Mouse (Mus musculus) hindbrain, embryonic 14.5 days (tissue): ENCODE data around the gene Lysmd4. TPM values are rescaled to one million over a fixed set of nuclear protein-coding genes. Genes with fewer than 3 reads are reported as not detected.

Experiments
- ATAC-seq: fragments of 200-750 bp; cut with Nextera tagmentation; 2 replicates; pipeline ENCODE4 v1.8.0; 2017; ENCODE audit warnings: moderate number of reproducible peaks, mild to moderate bottlenecking, moderate TSS enrichment, moderate library complexity; ENCODE audit not compliant: low FRiP score
- DNase-seq: peaks from one replicate; pipeline ENCODE4 v3.0.0-alpha.2; 2015; ENCODE audit warnings: low spot score
- H3K27ac ChIP-seq: fragments of 300-500 bp; sonication (generic); 2 replicates; pipeline ENCODE4 v1.5.1; 2014; ENCODE audit warnings: mild to moderate bottlenecking, moderate library complexity
- H3K27me3 ChIP-seq: fragments of 300-500 bp; sonication (generic); 2 replicates; pipeline ENCODE4 v1.6.1; 2014; ENCODE audit warnings: mild to moderate bottlenecking, low read length, mixed read lengths; ENCODE audit not compliant: control insufficient read depth, insufficient read depth
- H3K36me3 ChIP-seq: fragments of 300-500 bp; sonication (generic); replicated peaks from 2 replicates; pipeline ENCODE4 v1.6.1; 2014; ENCODE audit not compliant: control insufficient read depth, insufficient read depth
- H3K4me1 ChIP-seq: fragments of 300-500 bp; sonication (generic); replicated peaks from 2 replicates; pipeline ENCODE4 v1.6.1; 2014; ENCODE audit warnings: antibody characterized with exemption, low read length, mixed read lengths; ENCODE audit not compliant: control insufficient read depth, insufficient read depth
- H3K4me2 ChIP-seq: fragments of 300-500 bp; sonication (generic); replicated peaks from 2 replicates; pipeline ENCODE4 v1.6.1; 2014; ENCODE audit warnings: mild to moderate bottlenecking, moderate library complexity
- H3K4me3 ChIP-seq: fragments of 300-500 bp; sonication (generic); replicated peaks from 2 replicates; pipeline ENCODE4 v1.5.1; 2014; ENCODE audit warnings: mild to moderate bottlenecking, low read length
- H3K9ac ChIP-seq: fragments of 300-500 bp; sonication (generic); 2 replicates; pipeline ENCODE4 v1.6.1; 2014
- H3K9me3 ChIP-seq: fragments of 300-500 bp; sonication (generic); 2 replicates; pipeline ENCODE4 v1.6.1; 2016; ENCODE audit warnings: low read length; ENCODE audit not compliant: control insufficient read depth
- WGBS: fragments of 180-500 bp; shearing (Covaris S2); extraction: QIAGEN DNeasy Blood & Tissue Kit; methylation state at CpG from one replicate; pipeline ENCODE4 v1.1.7; 2014; 5-methylcytosine and 5-hydroxymethylcytosine counted together
- polyA plus RNA-seq: library from polyadenylated mRNA; unstranded; fragments of >200 nt; fragmentation: Nextera tagmentation; extraction: Ambion mirVana; gene quantifications from 2 replicates; pipeline ENCODE4 v1.2.1, GENCODE M21; 2014

Gene Lysmd4
- polyA plus RNA-seq, 1 experiment from 2014 or later, result 29.8 TPM

GRCm38 (mm10) chr7:67210004-67210833, 12.1 kb upstream of the Lysmd4 start:
- H3K9ac ChIP-seq, result no peak overlapping the region
- H3K27me3 ChIP-seq, result no peaks in the 10 kb centered on the region
- H3K4me2 ChIP-seq, result no peak overlapping the region
- no peaks in the 10 kb centered on the region for H3K36me3 ChIP-seq
- H3K4me1 ChIP-seq, result no peaks in the 10 kb centered on the region
- H3K9me3 ChIP-seq, result no peaks in the 10 kb centered on the region
- 68% methylated on average over 6 of the region's 6 CpGs for WGBS
- no peak overlapping the region for H3K27ac ChIP-seq
- ATAC-seq (no peak), DNase-seq (no peak)
- H3K4me3 ChIP-seq, result no peak overlapping the region

GRCm38 (mm10) chr7:67211341-67211740, 11.0 kb upstream of the Lysmd4 start:
- DNase-seq, result no peak
- WGBS, result 22% methylated on average over 6 of the region's 6 CpGs
- no peak for ATAC-seq
- Histone ChIP-seq H3K27me3 (no peaks in the 10 kb centered on the region), H3K4me3 (no peak overlapping the region), H3K4me2 (no peak overlapping the region), H3K9me3 (no peaks in the 10 kb centered on the region), H3K4me1 (no peaks in the 10 kb centered on the region), H3K9ac (no peak overlapping the region), H3K27ac (no peak overlapping the region), H3K36me3 (no peaks in the 10 kb centered on the region)

GRCm38 (mm10) chr7:67211971-67212370, 10.4 kb upstream of the Lysmd4 start:
- no peaks in the 10 kb centered on the region for H3K36me3 ChIP-seq
- H3K4me3 ChIP-seq, result no peak overlapping the region
- no peak overlapping the region for H3K27ac ChIP-seq
- H3K27me3 ChIP-seq, result no peaks in the 10 kb centered on the region
- 34% methylated on average over 4 of the region's 4 CpGs for WGBS
- no peak overlapping the region for H3K9ac ChIP-seq
- H3K4me2 ChIP-seq, result no peak overlapping the region
- no peaks in the 10 kb centered on the region for H3K9me3 ChIP-seq
- ATAC-seq (no peak), DNase-seq (no peak)
- H3K4me1 ChIP-seq, result no peaks in the 10 kb centered on the region

- Histone ChIP-seq H3K9ac (no peak overlapping the region), H3K4me3 (no peak overlapping the region), H3K27ac (no peak overlapping the region), H3K36me3 (no peaks in the 10 kb centered on the region), H3K27me3 (no peaks in the 10 kb centered on the region), H3K9me3 (no peaks in the 10 kb centered on the region), H3K4me2 (no peak overlapping the region), H3K4me1 (no peaks in the 10 kb centered on the region)
- DNase-seq (no peak), ATAC-seq (no peak)
- WGBS, result 93% methylated on average over 1 of the region's 1 CpGs
Observed at GRCm38 (mm10) chr7:67213589-67213988, 8.8 kb upstream of the Lysmd4 start.

GRCm38 (mm10) chr7:67216351-67216750, 6.0 kb upstream of the Lysmd4 start:
- no peaks in the 10 kb centered on the region for H3K27me3 ChIP-seq
- no peak overlapping the region for H3K9ac ChIP-seq
- H3K27ac ChIP-seq, result no peak overlapping the region
- DNase-seq, result no peak
- 89% methylated on average over 6 of the region's 6 CpGs for WGBS
- no peak overlapping the region for H3K4me3 ChIP-seq
- no peaks in the 10 kb centered on the region for H3K9me3 ChIP-seq
- H3K4me2 ChIP-seq, result no peak overlapping the region
- H3K36me3 ChIP-seq, result no peaks in the 10 kb centered on the region
- no peak for ATAC-seq
- H3K4me1 ChIP-seq, result no peaks in the 10 kb centered on the region

GRCm38 (mm10) chr7:67217025-67217424, 5.3 kb upstream of the Lysmd4 start:
- H3K9ac ChIP-seq, result no peak overlapping the region
- no peak overlapping the region for H3K4me2 ChIP-seq
- no peak overlapping the region for H3K4me3 ChIP-seq
- H3K36me3 ChIP-seq, result no peaks in the 10 kb centered on the region
- no peak overlapping the region for H3K27ac ChIP-seq
- no peak for DNase-seq
- no peaks in the 10 kb centered on the region for H3K27me3 ChIP-seq
- H3K4me1 ChIP-seq, result peaks cover 6% of the 10 kb centered on the region
- no peaks in the 10 kb centered on the region for H3K9me3 ChIP-seq
- 80% methylated on average over 3 of the region's 3 CpGs for WGBS
- ATAC-seq, result no peak; the same call in 1 of the 2 replicates

GRCm38 (mm10) chr7:67225943-67226625, 3.7 kb downstream of the Lysmd4 start:
- H3K4me3 ChIP-seq, result no peak overlapping the region
- H3K4me1 ChIP-seq, result peaks cover 25% of the 10 kb centered on the region
- H3K9me3 ChIP-seq, result no peaks in the 10 kb centered on the region
- 90% methylated on average over 15 of the region's 15 CpGs for WGBS
- H3K4me2 ChIP-seq, result no peak overlapping the region
- H3K27ac ChIP-seq, result no peak overlapping the region
- DNase-seq (no peak), ATAC-seq (no peak)
- peaks cover 31% of the 10 kb centered on the region for H3K36me3 ChIP-seq
- H3K9ac ChIP-seq, result no peak overlapping the region
- no peaks in the 10 kb centered on the region for H3K27me3 ChIP-seq

GRCm38 (mm10) chr7:67227538-67227937, 5.2 kb downstream of the Lysmd4 start:
- Histone ChIP-seq H3K4me2 (no peak overlapping the region), H3K9me3 (no peaks in the 10 kb centered on the region), H3K4me3 (no peak overlapping the region), H3K27ac (no peak overlapping the region), H3K9ac (no peak overlapping the region), H3K4me1 (peaks cover 18% of the 10 kb centered on the region), H3K36me3 (peaks cover 41% of the 10 kb centered on the region), H3K27me3 (no peaks in the 10 kb centered on the region)
- 90% methylated on average over 1 of the region's 1 CpGs for WGBS
- ATAC-seq (no peak), DNase-seq (no peak)

GRCm38 (mm10) chr7:67228390-67228789, 6.0 kb downstream of the Lysmd4 start:
- no peaks in the 10 kb centered on the region for H3K27me3 ChIP-seq
- no peak for DNase-seq
- peaks cover 46% of the 10 kb centered on the region for H3K36me3 ChIP-seq
- 62% methylated on average over 3 of the region's 3 CpGs for WGBS
- H3K4me2 ChIP-seq, result no peak overlapping the region
- no peak overlapping the region for H3K9ac ChIP-seq
- H3K4me3 ChIP-seq, result no peak overlapping the region
- no peak for ATAC-seq
- H3K4me1 ChIP-seq, result peaks cover 13% of the 10 kb centered on the region; the same call in 1 of the 2 replicates
- no peaks in the 10 kb centered on the region for H3K9me3 ChIP-seq
- no peak overlapping the region for H3K27ac ChIP-seq
